In the genomic region with DNA sequence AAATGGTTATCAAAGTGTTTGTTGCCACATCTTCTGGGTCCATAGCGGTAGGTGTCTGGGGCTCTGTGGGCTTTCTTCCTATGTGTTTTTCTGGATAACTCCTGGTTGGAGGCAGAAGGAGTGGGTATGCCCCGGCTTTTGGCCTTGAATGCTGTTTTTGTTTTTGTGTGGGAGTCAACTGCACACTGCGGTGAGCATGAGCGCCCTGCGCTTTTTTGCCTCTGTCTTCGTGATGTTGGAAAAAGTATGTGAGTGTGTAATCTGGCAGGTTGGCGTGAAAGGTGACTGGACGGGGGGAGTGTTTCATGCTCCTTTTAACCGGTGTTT, we compare ENCODE assay signal across 8 mouse cellular contexts. TPM values are rescaled to one million over a fixed set of nuclear protein-coding genes. Genes with fewer than 3 reads are reported as not detected.
DNase-seq lines count a peak whose midpoint lies in the region; ATAC-seq and TF ChIP-seq lines count a peak whose summit lies in the region.

No protein-coding gene starts in this region.

- peak overlapping the region; percentile 76 for H3K4me2 ChIP-seq in heart, embryonic 14.5 days (ENCODE audit: low read length)
- H3K4me2 ChIP-seq in hindbrain, embryonic 15.5 days, result peak overlapping the region; percentile 49
- H3K4me2 ChIP-seq in midbrain, embryonic 13.5 days (replicated peaks), result peak overlapping the region; percentile 58

- TF ChIP-seq CTCF in cortical plate, adult 2 months (IDR thresholded peaks at IDR 0.05; ENCODE audit: extremely low read depth, insufficient read depth, low read length), result no peak

- peaks cover 12 to 24% of the 10 kb centered on the region in 2 experiments for H3K4me1 ChIP-seq in heart, embryonic 14.5 days (ENCODE audit: control insufficient read depth in 2 of 2, insufficient read depth in 2 of 2, low read length in 2 of 2)
- H3K4me1 ChIP-seq in cortical plate, adult 2 months (ENCODE audit: control insufficient read depth, insufficient read depth, low read length), result no peaks in the 10 kb centered on the region
- H3K4me1 ChIP-seq in hindbrain, embryonic 15.5 days (replicated peaks), result peaks cover 12% of the 10 kb centered on the region; the same call in 1 of the 2 replicates
- H3K4me1 ChIP-seq in midbrain, embryonic 13.5 days (replicated peaks), result peaks cover 10% of the 10 kb centered on the region

- no peaks in the 10 kb centered on the region for H3K27me3 ChIP-seq in heart, embryonic 14.5 days (ENCODE audit: control insufficient read depth, insufficient read depth, low read length)
- no peaks in the 10 kb centered on the region for H3K27me3 ChIP-seq in hindbrain, embryonic 15.5 days
- no peaks in the 10 kb centered on the region for H3K27me3 ChIP-seq in midbrain, embryonic 13.5 days

- WGBS in heart, embryonic 14.5 days, result 11% methylated on average over 9 of the region's 9 CpGs
- 37% methylated on average over 9 of the region's 9 CpGs for WGBS in hindbrain, embryonic 15.5 days
- WGBS in midbrain, embryonic 13.5 days, result 31% methylated on average over 9 of the region's 9 CpGs

- TF ChIP-seq POLR2A in cortical plate, adult 2 months (IDR thresholded peaks at IDR 0.05; ENCODE audit: extremely low read depth, insufficient read depth, low read length), result no peak

- no peak for DNase-seq in heart, adult 8-10 months (ENCODE audit: low spot score)
- no peak for DNase-seq in urinary bladder, postnatal 4 days (ENCODE audit: low spot score in 2 of 2)
- no peak for DNase-seq in right cerebral cortex, postnatal 4 days
- no peak for DNase-seq in left cerebral cortex, postnatal 4 days

- H3K4me3 ChIP-seq in heart, embryonic 14.5 days (ENCODE audit: control insufficient read depth in 1 of 2, insufficient read depth in 1 of 2, low read depth in 1 of 2, low read length in 2 of 2), result peak overlapping the region; percentile 44 to 84
- H3K4me3 ChIP-seq in cortical plate, adult 2 months (ENCODE audit: insufficient read depth, low read length), result 0 out of 2 replicates have a peak overlapping the region, but pooled peaks have one; percentile 11
- peak overlapping the region; percentile 15 for H3K4me3 ChIP-seq in hindbrain, embryonic 15.5 days
- H3K4me3 ChIP-seq in midbrain, embryonic 13.5 days (replicated peaks), result peak overlapping the region; percentile 29

- H3K9ac ChIP-seq in heart, embryonic 14.5 days (ENCODE audit: low read length), result peak overlapping the region; percentile 79
- H3K9ac ChIP-seq in hindbrain, embryonic 15.5 days, result no peak overlapping the region
- peak overlapping the region; percentile 51 for H3K9ac ChIP-seq in midbrain, embryonic 13.5 days (replicated peaks)

- intact Hi-C loops in left cerebral cortex, postnatal 4 days (cut with DNase I), result no loop called here

- no peak for ATAC-seq in heart, embryonic 14.5 days (ENCODE audit: insufficient number of reproducible peaks, insufficient read depth, low FRiP score, low read depth)
- ATAC-seq in hindbrain, embryonic 15.5 days (ENCODE audit: low FRiP score, low read depth), result no peak
- ATAC-seq in midbrain, embryonic 13.5 days, result no peak

- H3K36me3 ChIP-seq in heart, embryonic 14.5 days (ENCODE audit: control insufficient read depth, insufficient read depth, low read length), result no peaks in the 10 kb centered on the region
- H3K36me3 ChIP-seq in hindbrain, embryonic 15.5 days, result no peaks in the 10 kb centered on the region
- no peaks in the 10 kb centered on the region for H3K36me3 ChIP-seq in midbrain, embryonic 13.5 days

- H3K9me3 ChIP-seq in heart, embryonic 14.5 days (ENCODE audit: control insufficient read depth, low read length), result no peaks in the 10 kb centered on the region
- no peaks in the 10 kb centered on the region for H3K9me3 ChIP-seq in hindbrain, embryonic 15.5 days
- H3K9me3 ChIP-seq in midbrain, embryonic 13.5 days, result no peaks in the 10 kb centered on the region

- peak overlapping the region; percentile 96 to 100 for H3K27ac ChIP-seq in heart, embryonic 14.5 days (replicated peaks in 1 of 2; ENCODE audit: control insufficient read depth in 1 of 2, insufficient read depth in 1 of 2, low read depth in 2 of 2, low read length in 2 of 2)
- H3K27ac ChIP-seq in cortical plate, adult 2 months (ENCODE audit: insufficient read depth, low read length), result no peak overlapping the region
- no peak overlapping the region for H3K27ac ChIP-seq in hindbrain, embryonic 15.5 days (replicated peaks)
- no peak overlapping the region for H3K27ac ChIP-seq in midbrain, embryonic 13.5 days

RNA-seq across cellular contexts. Expression of a gene that starts 0.4 kb away (rescaled TPM):
- 487 and 508 TPM in 2 replicates for polyA plus RNA-seq in heart, embryonic 14.5 days (2014; fragmentation: Nextera tagmentation; extraction: Ambion mirVana)
- 100 to 1,000 TPM; 279 to 382 (median 369) TPM for total RNA-seq in heart, adult 8-10 months (2022)
- 2.5 and 5.2 TPM in 2 replicates for polyA plus RNA-seq in cortical plate, adult 2 months (2012; rRNA removed)
- 1.7 and 3.8 TPM in 2 replicates for polyA plus RNA-seq in hindbrain, embryonic 15.5 days (2015; fragmentation: Nextera tagmentation; extraction: Ambion mirVana)
- polyA plus RNA-seq in midbrain, embryonic 13.5 days (2015; fragmentation: Nextera tagmentation; extraction: Ambion mirVana), result 1.3 and 1.7 TPM in 2 replicates
- total RNA-seq in left cerebral cortex, postnatal 4 days (2021), result 1 to 10 TPM; 1.9 to 3.3 TPM

RNA-seq across cellular contexts. Expression of a gene that starts 8.6 kb away (rescaled TPM):
- 1.8 and 2.0 TPM in 2 replicates for polyA plus RNA-seq in heart, embryonic 14.5 days (2014; fragmentation: Nextera tagmentation; extraction: Ambion mirVana)
- under 1 TPM; 0.19 to 0.60 (median 0.29) TPM for total RNA-seq in heart, adult 8-10 months (2022)
- 3.2 and 3.5 TPM in 2 replicates for polyA plus RNA-seq in cortical plate, adult 2 months (2012; rRNA removed)
- polyA plus RNA-seq in hindbrain, embryonic 15.5 days (2015; fragmentation: Nextera tagmentation; extraction: Ambion mirVana), result 2.3 and 2.4 TPM in 2 replicates
- 1.6 and 1.8 TPM in 2 replicates for polyA plus RNA-seq in midbrain, embryonic 13.5 days (2015; fragmentation: Nextera tagmentation; extraction: Ambion mirVana)
- total RNA-seq in left cerebral cortex, postnatal 4 days (2021), result 1 to 10 TPM; 1.7 to 2.0 TPM

RNA-seq across cellular contexts. Expression of a gene that starts 34.9 kb away (rescaled TPM):
- 0.04 TPM in 1 of 2 replicates, not detected in the other for polyA plus RNA-seq in heart, embryonic 14.5 days (2014; fragmentation: Nextera tagmentation; extraction: Ambion mirVana)
- not detected for total RNA-seq in heart, adult 8-10 months (2022)
- polyA plus RNA-seq in cortical plate, adult 2 months (2012; rRNA removed), result 14.6 and 15.3 TPM in 2 replicates
- 4.9 and 6.3 TPM in 2 replicates for polyA plus RNA-seq in hindbrain, embryonic 15.5 days (2015; fragmentation: Nextera tagmentation; extraction: Ambion mirVana)
- polyA plus RNA-seq in midbrain, embryonic 13.5 days (2015; fragmentation: Nextera tagmentation; extraction: Ambion mirVana), result 1.5 and 1.6 TPM in 2 replicates
- 1 to 10 TPM; 3.3 to 4.5 TPM for total RNA-seq in left cerebral cortex, postnatal 4 days (2021)

RNA-seq across cellular contexts. Expression of a gene that starts 55.5 kb away (rescaled TPM):
- polyA plus RNA-seq in heart, embryonic 14.5 days (2014; fragmentation: Nextera tagmentation; extraction: Ambion mirVana), result 63.1 and 66.7 TPM in 2 replicates
- total RNA-seq in heart, adult 8-10 months (2022), result 10 to 100 TPM; 13.6 to 17.6 (median 15.9) TPM
- polyA plus RNA-seq in cortical plate, adult 2 months (2012; rRNA removed), result 79.6 and 93.2 TPM in 2 replicates
- 205 and 206 TPM in 2 replicates for polyA plus RNA-seq in hindbrain, embryonic 15.5 days (2015; fragmentation: Nextera tagmentation; extraction: Ambion mirVana)
- 167 and 171 TPM in 2 replicates for polyA plus RNA-seq in midbrain, embryonic 13.5 days (2015; fragmentation: Nextera tagmentation; extraction: Ambion mirVana)
- 100 to 1,000 TPM in 1 of 2 experiments, 10 to 100 TPM in 1; 93.0 to 117 TPM for total RNA-seq in left cerebral cortex, postnatal 4 days (2021)

Comparison
In these comparisons a context has a peak if more than half of its experiments do, and no peak if none do; other contexts are left out.
1. H3K27ac ChIP-seq: peak in heart, embryonic 14.5 days (2 of 2); none in cortical plate, adult 2 months (single experiment), hindbrain, embryonic 15.5 days (single experiment) and midbrain, embryonic 13.5 days (single experiment).
2. H3K4me3 ChIP-seq: peak in every context shown above with its lines; median percentile 64 in heart, embryonic 14.5 days; 29 in midbrain, embryonic 13.5 days; 15 in hindbrain, embryonic 15.5 days; 11 in cortical plate, adult 2 months.
3. RNA of a gene that starts 0.4 kb away (polyA plus RNA-seq): 487 to 508 TPM in heart, embryonic 14.5 days; 2.5 to 5.2 TPM in cortical plate, adult 2 months, 1.7 to 3.8 TPM in hindbrain, embryonic 15.5 days and 1.3 to 1.7 TPM in midbrain, embryonic 13.5 days; every median in the first group is over 10 times any median in the second.
4. Peak in every context shown above with its lines, with median percentiles within 50 percentile points of each other: H3K4me2 ChIP-seq.